Mouse (Mus musculus): Measurements from ENCODE around the gene Actl6b.

Gene Actl6b

DNA sequence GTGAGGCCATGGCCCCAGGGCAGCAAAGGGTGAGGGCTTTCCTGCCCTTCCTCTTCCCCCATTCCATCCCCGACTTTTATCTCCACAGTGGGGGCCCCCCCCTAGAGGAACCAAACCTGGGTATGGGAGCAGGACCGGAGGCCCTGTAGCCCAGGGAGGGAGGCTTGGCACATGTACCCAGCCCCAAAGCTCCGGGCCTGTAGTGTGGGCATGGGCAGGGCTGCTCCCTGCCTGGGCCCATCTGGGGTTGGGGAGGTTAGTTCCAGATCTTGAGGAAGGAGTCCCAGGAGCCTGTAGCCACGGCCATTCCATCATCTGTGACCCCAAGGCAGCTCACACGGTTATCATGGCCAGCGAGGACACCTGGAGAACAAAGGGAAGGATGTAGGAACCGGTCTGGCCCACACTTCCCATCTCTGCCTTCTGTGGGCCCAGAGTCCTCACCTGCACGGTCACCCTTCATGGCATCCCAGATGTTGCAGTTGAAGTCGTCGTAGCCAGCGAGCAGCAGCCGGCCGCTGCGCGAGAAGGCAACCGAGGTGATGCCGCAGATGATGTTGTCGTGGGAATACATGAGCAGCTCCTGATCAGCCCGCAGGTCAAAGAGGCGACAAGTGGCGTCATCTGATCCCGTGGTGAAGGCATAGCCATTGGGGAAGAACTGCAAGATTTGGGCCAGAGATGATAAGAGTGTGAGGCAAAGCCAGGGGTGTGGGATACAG, 24.9 kb upstream of the Actl6b start:
- no peak for ATAC-seq (ENCODE audit: low TSS enrichment)

DNA sequence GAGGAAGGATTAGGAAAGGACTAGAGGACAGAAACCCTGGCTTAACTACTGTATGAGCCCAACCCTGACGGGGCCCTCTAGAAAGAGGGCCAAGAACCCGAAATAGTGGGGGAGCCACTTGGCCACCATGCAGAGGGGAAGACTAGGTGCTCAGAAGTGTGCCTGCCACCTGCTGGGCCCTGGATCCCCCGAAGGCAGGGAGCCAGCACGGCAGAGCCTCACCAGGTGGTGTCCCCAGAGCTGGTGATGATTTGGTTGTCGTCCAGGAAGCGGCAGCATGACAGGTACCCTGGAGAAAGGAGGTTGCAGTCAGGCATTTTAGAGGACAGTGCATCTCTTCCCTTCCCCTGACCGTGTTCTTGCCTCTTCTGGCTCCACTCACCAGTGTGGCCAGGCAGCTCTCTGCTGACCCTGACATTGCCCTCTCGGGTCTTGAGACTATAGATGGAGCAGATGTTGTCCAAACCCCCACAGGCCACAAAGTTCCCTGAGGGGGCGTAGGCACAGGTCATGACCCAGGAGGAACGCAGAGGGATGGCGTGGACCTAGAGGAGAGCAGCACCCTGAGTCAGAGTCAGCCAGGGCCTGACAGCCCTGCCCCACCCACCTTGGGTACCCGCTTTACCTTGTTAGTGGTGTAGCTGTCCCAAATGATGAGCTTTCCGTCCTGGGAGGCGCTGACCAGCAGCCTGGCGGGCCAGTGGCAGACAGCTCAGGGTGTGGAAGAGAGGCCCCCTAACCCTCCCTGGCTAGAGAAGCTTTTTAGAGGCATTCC, 23.9 kb upstream of the Actl6b start:
- ATAC-seq (ENCODE audit: low TSS enrichment), result no peak

DNA sequence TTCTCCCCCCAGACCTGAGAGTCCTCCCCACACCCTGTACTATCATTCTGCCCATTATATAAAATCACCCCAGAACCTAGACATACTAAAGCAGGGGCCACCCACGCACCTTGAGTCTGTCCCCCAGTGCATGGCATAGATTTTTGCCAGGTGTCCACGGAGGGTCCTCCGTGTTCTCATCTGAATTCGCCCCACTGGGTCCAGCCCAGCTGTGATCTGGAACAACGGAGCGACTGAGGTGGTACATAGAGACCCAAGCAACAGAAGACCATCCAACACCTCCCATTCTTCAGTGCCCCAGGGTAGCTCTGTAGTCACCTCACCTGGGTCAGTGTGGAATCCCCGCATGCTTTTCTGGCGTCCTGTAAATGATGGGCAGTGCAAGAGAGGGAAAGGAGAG, 23.2 kb upstream of the Actl6b start:
- ATAC-seq (ENCODE audit: low TSS enrichment), result no peak

DNA sequence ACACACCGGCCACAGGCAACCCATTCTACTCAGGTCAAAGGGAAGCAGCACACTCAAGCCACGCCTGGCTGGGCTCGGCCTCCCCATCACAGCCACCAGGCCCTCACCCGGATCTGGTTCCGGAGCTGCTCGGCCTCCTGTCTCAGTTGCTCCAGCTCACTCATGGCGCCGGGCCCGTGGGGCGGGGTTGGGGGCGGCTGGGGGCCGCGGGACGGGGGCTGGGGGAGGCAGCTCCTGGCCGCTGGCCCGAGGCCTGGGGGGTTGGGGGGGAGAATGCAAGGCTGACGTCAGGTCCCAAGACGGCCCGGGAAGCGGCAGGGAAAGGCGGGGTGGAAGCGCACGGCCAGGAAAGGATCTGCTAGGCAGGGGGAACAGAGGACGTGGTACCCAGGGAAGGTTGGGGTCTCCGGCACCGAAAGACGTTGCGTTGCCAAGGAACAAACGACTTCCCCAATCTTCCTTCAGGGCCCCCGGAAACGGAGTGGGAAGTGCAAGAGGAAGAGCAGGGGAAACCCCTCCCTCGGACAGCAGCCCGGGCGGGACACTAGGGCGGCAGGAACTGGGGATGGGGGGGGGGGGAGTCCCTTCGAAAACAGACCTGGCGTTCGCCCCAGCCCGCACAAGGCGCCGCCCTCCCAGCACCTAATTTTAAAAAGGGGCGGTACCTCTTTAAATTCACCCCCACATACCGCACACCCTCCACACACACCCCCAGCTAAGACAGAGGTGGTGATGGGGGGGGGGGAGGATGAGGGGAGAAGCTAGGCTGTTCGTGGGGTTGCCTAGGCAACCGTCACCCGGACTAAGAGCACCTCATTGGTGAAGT, 22.5 kb upstream of the Actl6b start:
- ATAC-seq (ENCODE audit: low TSS enrichment), result peak; percentile 13

DNA sequence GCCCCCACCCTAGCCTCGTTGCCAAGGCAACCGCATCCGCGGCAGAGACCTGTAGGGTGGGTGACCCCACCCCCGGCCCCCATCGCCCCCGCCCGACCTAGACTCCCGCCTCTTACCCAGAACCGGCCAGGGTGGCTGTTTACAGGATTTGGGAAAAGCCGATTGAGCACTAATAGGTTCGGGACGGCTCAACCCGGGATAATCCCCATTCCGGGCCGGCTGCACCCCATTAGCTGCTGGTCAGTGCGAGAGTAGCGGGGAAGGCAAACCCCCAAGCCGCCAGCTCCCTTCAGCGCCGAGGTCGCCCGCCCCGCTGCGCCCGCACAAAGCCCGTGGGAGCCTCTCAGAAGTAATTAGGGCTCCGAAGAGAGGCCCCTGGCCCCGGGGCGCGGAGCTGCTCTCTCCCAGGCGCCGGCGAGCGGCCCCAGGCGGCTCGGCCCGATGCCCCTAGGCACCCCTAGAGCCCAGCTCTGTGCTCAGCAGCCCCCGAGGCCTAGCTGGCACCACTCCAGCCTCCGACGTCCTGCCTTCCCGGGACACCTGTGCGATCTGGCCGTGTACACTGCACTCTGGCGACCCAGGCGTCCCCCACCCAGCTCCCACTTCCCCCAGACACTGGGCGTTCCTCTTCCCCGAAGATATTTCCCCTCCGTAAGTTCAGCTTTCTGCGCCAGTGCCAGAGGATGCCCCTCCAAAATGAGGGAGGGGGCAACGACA, 21.7 kb upstream of the Actl6b start:
- ATAC-seq (ENCODE audit: low TSS enrichment), result no peak

DNA sequence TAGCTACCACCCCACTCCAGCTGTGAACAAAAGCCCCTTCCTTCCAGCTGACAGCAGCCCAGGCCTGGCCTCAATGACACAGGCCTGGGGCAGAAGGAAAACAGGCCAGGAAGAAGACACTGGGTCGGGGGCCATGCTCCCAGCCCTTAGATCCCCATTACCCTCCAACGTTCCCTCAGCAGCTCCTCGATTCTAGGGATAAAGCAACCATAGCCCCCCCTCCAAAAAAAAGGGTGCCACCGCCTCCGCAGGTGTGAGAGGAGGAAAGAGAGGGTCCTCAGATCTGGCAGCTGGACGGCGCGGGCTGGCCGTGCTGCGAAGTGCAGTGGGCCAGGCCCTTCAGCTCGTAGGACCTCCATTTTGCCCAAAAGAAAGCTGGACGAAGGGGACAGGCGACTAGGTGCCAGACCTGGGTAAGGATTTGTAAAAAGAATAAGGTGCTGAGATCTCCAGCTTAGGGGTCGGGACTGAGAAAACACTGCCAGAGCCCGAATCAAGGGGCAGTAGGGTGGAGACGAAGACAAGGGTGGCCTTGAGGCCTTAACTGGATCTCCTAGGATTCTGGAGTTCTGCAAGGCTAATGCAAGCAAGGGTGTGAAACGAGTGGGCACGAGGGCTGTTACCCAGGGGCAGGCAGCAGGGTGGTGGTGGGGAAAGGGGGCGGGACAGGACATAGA, 21.0 kb upstream of the Actl6b start:
- no peak for ATAC-seq (ENCODE audit: low TSS enrichment)

DNA sequence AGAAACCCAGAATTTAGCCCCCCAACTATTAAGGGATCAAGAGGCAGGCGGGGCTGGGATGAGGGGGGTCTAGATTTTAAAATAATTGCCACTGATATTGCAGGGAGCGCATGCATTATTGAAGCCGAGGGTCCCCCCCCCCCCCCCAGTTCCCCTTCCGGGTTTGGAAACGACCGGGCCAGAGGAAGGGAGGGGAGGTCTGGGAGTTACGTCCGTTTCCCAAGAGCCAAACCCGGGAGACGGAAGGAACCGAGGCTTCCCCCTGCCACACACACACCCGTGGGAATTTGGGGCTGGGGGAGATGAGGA, 20.6 kb upstream of the Actl6b start:
- ATAC-seq (ENCODE audit: low TSS enrichment), result 0 out of 2 replicates have a peak, but pooled peaks have one; percentile 3

DNA sequence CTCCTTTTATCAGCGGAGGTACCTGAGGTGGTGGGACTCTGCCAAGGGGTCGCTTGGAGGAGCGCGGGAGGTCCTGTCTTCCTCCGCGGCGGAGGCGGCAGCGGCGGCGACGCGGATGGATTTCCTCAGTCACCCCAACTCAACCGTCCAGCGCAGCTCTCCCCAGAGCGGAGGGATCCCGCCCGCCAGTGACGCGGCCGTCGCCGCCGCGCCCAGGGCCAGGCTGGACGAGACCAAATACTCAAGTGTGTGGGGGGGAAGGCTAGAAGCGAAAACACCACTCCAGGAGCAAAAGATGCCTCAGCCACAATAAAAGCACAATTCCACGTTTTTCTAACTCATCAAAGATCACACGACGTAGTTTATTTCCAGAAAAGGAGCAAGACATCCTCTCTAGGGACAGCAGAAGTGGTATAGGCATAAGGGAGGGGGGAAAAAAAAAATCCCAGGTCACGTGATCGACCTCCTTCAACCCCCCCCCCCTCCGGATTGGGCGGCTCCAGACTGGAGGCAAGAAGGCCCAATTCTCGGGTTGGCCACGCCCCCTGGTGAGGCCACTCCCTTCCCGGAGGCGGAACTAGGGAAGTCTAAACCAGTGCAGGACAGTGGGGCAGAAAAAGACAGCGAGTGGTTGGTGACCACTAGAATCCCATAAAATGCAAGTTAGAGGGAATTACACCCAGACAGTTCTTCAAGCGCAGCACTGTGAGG, 20.0 kb upstream of the Actl6b start, which contains the start of the genes Epo and Gnb2:
Gene Epo (minus strand): TSS at position 126 of the 711 bp plus-strand sequence.
Gene Gnb2 (minus strand): TSS at position 394 of the 711 bp plus-strand sequence.
- peak; percentile 68 for ATAC-seq (ENCODE audit: low TSS enrichment)

DNA sequence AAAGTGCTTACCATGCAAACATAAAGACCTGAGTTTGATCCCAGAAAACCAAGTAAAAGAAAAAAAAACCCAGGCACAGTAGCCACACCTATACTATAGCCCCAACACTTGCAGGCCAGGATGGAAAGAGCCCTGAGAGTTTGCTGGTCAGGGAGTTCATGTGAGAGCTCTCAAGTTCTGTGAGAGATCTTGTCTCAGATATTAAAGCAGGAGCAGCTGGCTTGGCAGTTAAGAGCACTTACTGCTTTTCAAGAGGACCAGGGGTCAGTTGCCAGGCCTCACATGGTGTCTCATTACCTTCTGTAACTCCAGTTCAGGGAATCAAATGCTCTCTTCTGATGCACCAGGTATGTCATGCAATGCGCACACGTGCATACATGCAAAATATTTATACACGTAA, 18.6 kb upstream of the Actl6b start:
- no peak for ATAC-seq (ENCODE audit: low TSS enrichment)

DNA sequence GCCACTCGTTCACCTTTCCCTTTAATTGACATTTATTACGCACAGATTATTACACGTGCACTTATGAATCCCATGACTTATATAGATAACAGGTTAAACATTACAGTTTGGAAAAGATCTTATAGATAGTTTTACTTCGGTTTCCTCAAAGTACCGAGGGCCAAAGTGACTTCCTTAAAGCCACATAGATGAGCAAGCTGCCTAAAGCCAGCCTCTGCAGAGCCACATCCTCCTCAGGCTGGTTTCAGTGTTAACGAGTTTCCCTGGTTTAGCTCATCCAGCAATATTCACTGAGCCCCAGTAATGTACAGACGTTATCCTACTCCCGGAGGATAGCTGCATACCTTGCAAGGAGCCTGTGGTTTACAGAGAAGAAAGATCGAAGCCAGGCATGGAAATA, 18.0 kb upstream of the Actl6b start:
- ATAC-seq (ENCODE audit: low TSS enrichment), result no peak

DNA sequence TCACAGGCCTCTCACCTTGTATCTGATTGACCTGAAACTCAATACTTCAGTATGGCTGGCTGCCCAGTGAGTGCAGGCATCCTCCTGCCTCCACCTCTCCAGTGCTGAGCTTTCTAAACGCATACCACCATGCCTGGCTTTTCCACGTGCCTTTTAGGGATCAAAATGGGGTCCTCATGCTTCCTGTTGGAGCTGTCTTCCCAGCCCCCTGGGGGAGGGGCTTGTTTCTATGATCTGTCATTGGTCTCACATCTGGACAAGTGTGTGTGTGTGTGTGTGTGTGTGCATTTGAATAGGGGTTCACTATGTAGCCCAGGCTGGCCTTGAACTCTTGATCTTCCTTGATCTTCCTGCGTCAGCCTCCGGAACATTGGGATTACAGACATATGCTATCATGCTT, 15.9 kb upstream of the Actl6b start:
- ATAC-seq (ENCODE audit: low TSS enrichment), result no peak

DNA sequence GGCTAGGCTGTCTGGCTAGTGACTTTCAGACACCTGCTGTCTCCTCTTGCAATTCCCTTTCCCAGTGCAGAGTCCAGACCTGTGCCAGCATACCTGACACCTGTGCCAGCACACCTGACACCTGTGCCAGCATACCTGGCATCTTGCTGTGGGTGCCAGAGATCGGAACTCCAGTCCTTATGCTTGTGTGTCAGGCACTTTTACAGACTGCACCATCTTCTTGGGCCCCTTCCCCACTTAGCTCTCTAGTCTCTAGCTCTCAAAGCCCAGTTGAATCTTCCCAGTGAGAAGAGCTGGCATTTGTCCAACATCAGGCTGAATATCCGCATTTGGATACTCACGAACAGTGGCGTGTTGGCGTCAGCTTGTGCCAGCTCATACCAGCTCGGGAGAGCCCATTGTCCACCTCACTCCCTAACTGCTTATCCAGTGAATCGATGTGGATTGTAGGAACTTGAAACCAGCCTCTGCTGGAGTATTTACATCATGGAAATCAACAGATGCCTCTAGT, 14.0 kb upstream of the Actl6b start:
- peak; percentile 23; the same call in 1 of the 2 replicates for ATAC-seq (ENCODE audit: low TSS enrichment)

DNA sequence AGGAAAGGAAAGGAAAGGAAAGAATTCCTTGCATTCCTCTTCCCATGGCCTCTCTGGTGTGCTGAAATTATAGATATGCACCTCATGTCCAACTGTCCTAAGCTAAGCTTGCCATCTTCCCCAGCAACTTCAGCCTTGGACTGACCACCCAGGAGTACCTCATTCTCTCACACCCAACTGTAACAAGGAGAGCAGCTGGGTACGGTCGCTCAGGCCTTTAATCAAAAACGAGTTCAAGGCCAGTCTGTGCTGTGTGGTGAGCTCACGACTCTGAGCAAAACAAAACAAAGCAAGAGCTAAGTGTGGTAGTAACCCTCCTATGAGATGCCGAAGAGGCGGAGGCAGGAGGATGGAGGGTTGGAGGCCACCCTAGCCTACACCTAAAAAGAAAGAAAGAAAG, 12.3 kb upstream of the Actl6b start:
- ATAC-seq (ENCODE audit: low TSS enrichment), result no peak

DNA sequence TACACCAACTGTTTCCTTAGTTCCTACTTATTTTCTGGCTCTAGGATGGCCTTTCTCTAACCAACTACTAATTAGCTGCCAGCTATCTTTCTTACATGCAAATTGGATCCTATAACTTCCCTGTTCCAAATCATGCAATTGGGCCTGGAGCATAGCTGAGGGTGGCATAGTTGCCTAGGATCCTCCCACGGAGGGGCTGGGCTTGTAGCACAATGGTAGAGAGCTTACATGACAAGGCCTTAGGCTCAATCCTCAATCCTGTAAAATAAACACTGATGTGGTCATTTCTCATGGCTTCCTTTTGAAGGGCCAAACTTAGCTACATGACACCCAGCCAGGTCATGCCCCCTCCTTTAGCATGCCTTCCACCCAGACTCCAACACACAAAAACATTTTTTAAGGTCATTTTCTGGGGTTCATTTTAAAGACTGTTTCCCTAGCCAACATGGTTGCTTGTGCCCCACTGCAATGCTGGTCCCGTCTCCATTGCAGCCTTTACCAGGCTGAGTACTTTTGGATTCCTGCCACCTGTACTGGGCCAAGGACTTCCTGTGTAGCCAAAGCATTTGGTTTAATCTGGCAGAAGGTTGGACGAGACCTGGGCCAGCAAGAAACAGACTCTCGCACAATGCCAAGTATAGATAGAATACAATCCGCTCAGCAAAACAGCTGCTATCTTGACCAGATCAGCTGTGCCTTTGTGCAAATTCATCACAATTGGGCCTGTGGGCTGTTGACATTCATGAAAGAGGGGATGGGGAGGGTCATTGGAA, 11.4 kb upstream of the Actl6b start:
- no peak for ATAC-seq (ENCODE audit: low TSS enrichment)

DNA sequence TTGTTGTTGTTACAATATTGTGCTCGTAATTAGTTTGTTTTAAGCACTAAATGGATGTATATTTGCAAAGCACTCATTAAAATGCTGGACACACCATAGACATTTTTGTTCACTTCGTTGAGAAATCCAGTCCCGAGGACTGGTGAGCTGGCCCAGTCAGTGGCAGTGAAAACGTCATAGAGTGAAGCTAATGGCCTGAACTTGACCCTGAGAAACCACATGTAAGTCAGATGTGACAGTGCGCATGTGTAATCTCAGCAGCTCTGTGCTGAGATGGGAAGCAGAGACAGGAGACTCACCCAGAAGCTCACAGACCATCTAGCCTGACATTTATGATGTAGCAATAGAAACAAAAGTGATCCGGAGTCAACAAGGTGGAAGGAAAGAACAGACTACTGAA, 8.4 kb upstream of the Actl6b start:
- ATAC-seq (ENCODE audit: low TSS enrichment), result no peak

DNA sequence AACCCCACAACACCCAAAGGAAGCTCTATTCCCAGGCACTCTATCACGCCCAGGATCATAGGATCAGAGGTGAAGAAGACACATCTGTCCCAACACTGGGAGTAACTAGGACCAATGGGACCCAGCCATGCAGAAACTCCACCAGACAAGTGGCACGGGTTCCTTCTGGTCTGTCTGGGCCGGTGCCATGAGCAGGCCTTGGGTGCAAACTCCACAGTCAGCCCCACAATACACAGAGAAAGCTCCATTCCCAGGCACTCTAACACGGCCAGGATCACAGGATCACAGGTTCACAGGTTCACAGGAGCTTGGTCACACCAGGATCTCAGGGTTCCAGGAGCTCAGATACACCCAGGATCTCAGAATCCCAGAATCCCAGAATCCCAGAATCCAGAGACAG, 7.7 kb upstream of the Actl6b start:
- ATAC-seq (ENCODE audit: low TSS enrichment), result no peak

DNA sequence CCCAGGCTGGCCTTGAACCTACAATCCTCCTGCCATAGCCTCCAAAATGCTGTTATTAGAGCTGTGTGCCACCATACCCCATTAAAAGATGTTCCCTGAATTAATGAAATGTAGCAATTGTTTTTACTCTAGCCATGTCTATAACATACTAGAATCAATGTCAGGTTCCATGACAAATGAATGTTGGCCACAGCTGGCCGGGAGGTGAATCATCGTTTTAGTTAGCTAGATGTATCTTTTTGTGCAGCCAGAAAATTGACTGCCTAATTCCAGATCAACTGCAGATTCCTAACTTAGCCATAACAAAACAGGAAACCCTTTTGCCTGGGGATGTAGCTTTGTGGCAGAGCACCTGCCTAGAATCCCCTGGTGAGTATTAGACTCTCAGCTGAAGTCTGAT, 3.5 kb upstream of the Actl6b start:
- no peak for ATAC-seq (ENCODE audit: low TSS enrichment)

DNA sequence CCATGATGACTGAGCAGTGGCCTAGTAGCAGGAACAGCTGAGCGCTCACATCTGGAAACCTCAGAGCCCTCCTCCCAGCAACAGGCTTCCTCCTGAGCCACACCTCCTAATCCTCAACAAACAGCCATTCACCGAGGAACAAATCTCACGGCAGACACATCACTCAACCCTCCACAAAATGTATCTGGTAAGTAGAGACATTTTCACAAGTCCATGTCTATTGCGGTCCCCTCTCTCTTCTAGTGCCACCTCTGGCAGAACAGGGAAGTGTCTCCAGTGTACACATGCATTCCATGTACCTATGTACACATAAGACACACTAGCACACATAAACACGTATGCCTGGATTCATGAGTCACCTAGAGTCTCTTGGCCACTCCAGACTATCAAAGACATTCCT, 2.2 kb upstream of the Actl6b start:
- ATAC-seq (ENCODE audit: low TSS enrichment), result no peak

DNA sequence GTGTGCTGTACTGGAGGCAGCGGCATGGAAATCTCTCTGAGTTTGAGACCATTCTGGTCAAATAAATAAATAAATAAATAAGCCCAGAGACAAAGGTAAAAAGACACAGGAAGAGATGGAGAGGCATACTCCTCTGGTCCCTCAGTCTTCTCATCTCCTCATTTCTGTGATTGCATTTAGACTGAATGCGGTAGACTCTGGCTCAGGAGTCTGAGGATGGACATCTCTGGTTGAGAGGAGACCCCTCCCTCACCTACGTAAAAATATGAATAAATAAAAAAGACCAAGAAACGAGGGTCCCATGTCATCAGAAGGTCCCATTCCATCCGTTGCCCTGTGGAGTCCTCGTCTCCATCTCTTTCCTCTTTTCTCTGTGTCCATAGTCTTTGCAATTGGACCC, 317 bp upstream of the Actl6b start:
- ATAC-seq (ENCODE audit: low TSS enrichment), result no peak

DNA sequence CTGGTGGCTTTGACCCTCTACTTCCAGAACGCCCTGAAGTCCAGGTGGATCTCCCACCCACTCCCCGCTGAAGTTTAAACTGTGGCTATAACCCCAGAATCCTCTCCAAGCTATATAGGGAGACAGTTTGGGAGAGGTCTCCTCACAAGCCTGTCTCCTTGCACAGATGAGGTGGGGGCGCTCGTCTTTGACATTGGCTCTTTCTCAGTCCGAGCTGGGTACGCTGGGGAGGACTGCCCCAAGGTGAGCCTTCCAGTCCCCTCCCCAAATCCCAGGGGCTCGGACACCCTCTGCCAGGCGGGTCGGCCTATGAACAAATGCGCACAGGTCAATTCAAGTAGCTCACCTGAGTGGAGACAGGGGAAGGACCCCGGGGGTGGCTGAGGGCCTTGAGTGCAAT, 581 bp downstream of the Actl6b start:
- 0 out of 2 replicates have a peak, but pooled peaks have one; percentile 11 for ATAC-seq (ENCODE audit: low TSS enrichment)

Data from frontal cortex, adult (tissue).